Mouse (Mus musculus): Measurements from ENCODE around the gene Cnr2. TPM values are rescaled to one million over a fixed set of nuclear protein-coding genes. Genes with fewer than 3 reads are reported as not detected.
A peak's percentile ranks its signal among the peaks of the same experiment; 100 is the strongest.
"Not testable (repeated sequence)": the region's sequence is repeated elsewhere in the genome, so short reads cannot be mapped to it uniquely, and the experiment has no call there.

The Cnr2 gene
- total and polyA plus RNA-seq, 2 experiments, result 2.1 to 3.0 TPM

DNA sequence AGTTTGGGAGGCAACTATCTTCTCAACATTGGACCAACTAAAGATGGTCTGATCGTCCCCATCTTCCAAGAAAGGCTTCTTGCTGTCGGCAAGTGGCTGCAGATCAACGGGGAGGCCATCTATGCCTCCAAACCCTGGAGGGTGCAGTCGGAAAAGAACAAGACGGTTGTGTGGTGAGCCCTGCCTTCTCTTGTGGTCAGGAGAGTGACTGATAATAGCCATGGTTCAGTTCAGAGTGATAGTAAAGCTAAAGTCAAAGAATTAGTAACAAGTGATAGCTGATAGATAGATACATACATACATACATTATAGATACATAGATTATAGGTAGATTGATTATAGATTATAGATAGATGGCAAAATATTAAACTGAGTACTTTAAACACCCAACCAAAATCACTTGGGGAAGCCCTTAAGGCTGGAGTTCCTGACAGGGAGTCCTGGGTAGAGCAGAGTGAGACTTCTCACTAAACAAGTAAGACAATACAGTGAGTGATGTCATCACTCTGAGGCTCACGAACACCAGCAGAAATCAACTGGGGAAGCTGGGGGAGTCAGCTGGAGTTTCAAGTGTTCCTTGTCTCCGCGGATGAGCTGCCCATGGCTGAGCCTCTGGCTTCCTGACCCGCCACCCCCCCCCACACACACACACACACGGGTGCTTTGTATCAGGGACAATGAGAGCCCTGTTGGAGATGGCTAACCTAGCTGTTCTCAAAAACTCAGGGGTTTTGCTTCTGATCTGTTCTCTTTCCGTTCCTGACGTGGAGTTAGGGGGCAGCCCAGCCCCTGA lies 39.7 kb downstream of the Cnr2 start:
- no peak overlapping the region for H3K27ac ChIP-seq (replicated peaks; ENCODE audit: insufficient read depth, low read depth, low read length)
- H3K9ac ChIP-seq (ENCODE audit: low read depth, low read length), result no peak overlapping the region
- H3K36me3 ChIP-seq (ENCODE audit: control insufficient read depth, insufficient read depth, low read length), result peaks cover 17% of the 10 kb centered on the region
- no peak for DNase-seq (ENCODE audit: extremely low read depth, low read depth, low spot score)
- H3K27me3 ChIP-seq (ENCODE audit: control insufficient read depth, insufficient read depth, low read length), result no peaks in the 10 kb centered on the region
- 87% methylated on average over 12 of the region's 12 CpGs for WGBS
- no peaks in the 10 kb centered on the region for H3K4me1 ChIP-seq (ENCODE audit: control insufficient read depth, insufficient read depth, low read length)
- H3K4me3 ChIP-seq (ENCODE audit: insufficient read depth, low read depth, low read length), result no peak overlapping the region
- H3K79me2 ChIP-seq (ENCODE audit: control insufficient read depth, insufficient read depth, low read length), result no peaks in the 10 kb centered on the region
- TF ChIP-seq CTCF (IDR thresholded peaks at IDR 0.05; ENCODE audit: low read depth, low read length) (no peak), POLR2A (IDR thresholded peaks at IDR 0.05; ENCODE audit: extremely low read depth, insufficient read depth, low read length) (no peak)

- peaks cover 17% of the 10 kb centered on the region; the same call in 1 of the 2 replicates for H3K36me3 ChIP-seq (ENCODE audit: control insufficient read depth, insufficient read depth, low read length)
These were observed 40.3 kb downstream of the Cnr2 start for GRCm38 (mm10) chr4:135935502-135935901.

GRCm38 (mm10) chr4:135938858-135939257 lies 43.7 kb downstream of the Cnr2 start:
- Histone ChIP-seq H3K36me3 (ENCODE audit: control insufficient read depth, insufficient read depth, low read length) (peaks cover 11% of the 10 kb centered on the region; the same call in 1 of the 2 replicates), H3K27ac (replicated peaks; ENCODE audit: insufficient read depth, low read depth, low read length) (no peak overlapping the region), H3K79me2 (ENCODE audit: control insufficient read depth, insufficient read depth, low read length) (no peaks in the 10 kb centered on the region), H3K27me3 (ENCODE audit: control insufficient read depth, insufficient read depth, low read length) (no peaks in the 10 kb centered on the region), H3K9ac (ENCODE audit: low read depth, low read length) (no peak overlapping the region), H3K4me3 (ENCODE audit: insufficient read depth, low read depth, low read length) (no peak overlapping the region), H3K4me1 (ENCODE audit: control insufficient read depth, insufficient read depth, low read length) (no peaks in the 10 kb centered on the region)
- DNase-seq (ENCODE audit: extremely low read depth, low read depth, low spot score), result no peak
- WGBS, result 77% methylated on average over 7 of the region's 7 CpGs
- no peak for TF ChIP-seq CTCF (IDR thresholded peaks at IDR 0.05; ENCODE audit: low read depth, low read length)
- no peak for TF ChIP-seq POLR2A (IDR thresholded peaks at IDR 0.05; ENCODE audit: extremely low read depth, insufficient read depth, low read length)

More at GRCm38 (mm10) chr4:135935502-135935901, 40.3 kb downstream of the Cnr2 start:
- Histone ChIP-seq H3K27me3 (ENCODE audit: control insufficient read depth, insufficient read depth, low read length) (no peaks in the 10 kb centered on the region), H3K27ac (replicated peaks; ENCODE audit: insufficient read depth, low read depth, low read length) (no peak overlapping the region), H3K79me2 (ENCODE audit: control insufficient read depth, insufficient read depth, low read length) (no peaks in the 10 kb centered on the region), H3K9ac (ENCODE audit: low read depth, low read length) (no peak overlapping the region), H3K4me1 (ENCODE audit: control insufficient read depth, insufficient read depth, low read length) (no peaks in the 10 kb centered on the region), H3K4me3 (ENCODE audit: insufficient read depth, low read depth, low read length) (no peak overlapping the region)
- TF ChIP-seq CTCF (IDR thresholded peaks at IDR 0.05; ENCODE audit: low read depth, low read length) (no peak), POLR2A (IDR thresholded peaks at IDR 0.05; ENCODE audit: extremely low read depth, insufficient read depth, low read length) (no peak)
- no peak for DNase-seq (ENCODE audit: extremely low read depth, low read depth, low spot score)
- WGBS, result 80% methylated on average over 5 of the region's 5 CpGs

- H3K4me1 ChIP-seq (ENCODE audit: control insufficient read depth, insufficient read depth, low read length); DNase-seq (ENCODE audit: extremely low read depth, low read depth, low spot score); H3K79me2 ChIP-seq (ENCODE audit: control insufficient read depth, insufficient read depth, low read length); H3K27ac ChIP-seq (replicated peaks; ENCODE audit: insufficient read depth, low read depth, low read length); H3K4me3 ChIP-seq (ENCODE audit: insufficient read depth, low read depth, low read length); H3K36me3 ChIP-seq (ENCODE audit: control insufficient read depth, insufficient read depth, low read length); H3K9ac ChIP-seq (ENCODE audit: low read depth, low read length); H3K27me3 ChIP-seq (ENCODE audit: control insufficient read depth, insufficient read depth, low read length): not testable (repeated sequence)
- peak; percentile 58 for TF ChIP-seq CTCF (IDR thresholded peaks at IDR 0.05; ENCODE audit: low read depth, low read length)
- WGBS, result 88% methylated on average over 8 of the region's 8 CpGs
These were observed 45.8 kb downstream of the Cnr2 start for GRCm38 (mm10) chr4:135941026-135941425.

DNA sequence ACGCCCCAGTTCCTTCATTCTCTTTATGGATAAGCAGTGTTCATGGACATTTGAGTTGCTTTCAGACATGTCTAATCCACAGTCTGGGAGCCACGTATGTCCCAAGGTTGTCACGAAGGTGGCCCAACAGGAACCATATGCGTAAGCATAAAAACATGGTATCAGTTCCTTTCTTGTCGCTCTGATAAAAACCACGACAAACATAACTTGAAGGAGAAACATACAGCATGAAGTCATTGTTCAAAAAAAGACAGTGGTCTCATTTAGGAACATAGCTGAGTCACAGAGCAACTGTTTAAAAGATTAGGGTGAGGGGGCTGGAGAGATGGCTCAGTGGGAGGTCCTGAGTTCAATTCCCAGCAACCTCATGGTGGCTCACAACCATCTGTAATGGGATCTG lies 47.0 kb downstream of the Cnr2 start:
- Histone ChIP-seq H3K27ac (replicated peaks; ENCODE audit: insufficient read depth, low read depth, low read length) (no peak overlapping the region), H3K4me1 (ENCODE audit: control insufficient read depth, insufficient read depth, low read length) (no peaks in the 10 kb centered on the region), H3K9ac (ENCODE audit: low read depth, low read length) (no peak overlapping the region), H3K27me3 (ENCODE audit: control insufficient read depth, insufficient read depth, low read length) (no peaks in the 10 kb centered on the region), H3K36me3 (ENCODE audit: control insufficient read depth, insufficient read depth, low read length) (peaks cover 6% of the 10 kb centered on the region; the same call in 1 of the 2 replicates), H3K79me2 (ENCODE audit: control insufficient read depth, insufficient read depth, low read length) (peaks cover 6% of the 10 kb centered on the region; the same call in 1 of the 2 replicates), H3K4me3 (ENCODE audit: insufficient read depth, low read depth, low read length) (no peak overlapping the region)
- 75% methylated on average over 6 of the region's 6 CpGs for WGBS
- no peak for TF ChIP-seq POLR2A (IDR thresholded peaks at IDR 0.05; ENCODE audit: extremely low read depth, insufficient read depth, low read length)
- no peak for TF ChIP-seq CTCF (IDR thresholded peaks at IDR 0.05; ENCODE audit: low read depth, low read length)
- no peak for DNase-seq (ENCODE audit: extremely low read depth, low read depth, low spot score)

DNA sequence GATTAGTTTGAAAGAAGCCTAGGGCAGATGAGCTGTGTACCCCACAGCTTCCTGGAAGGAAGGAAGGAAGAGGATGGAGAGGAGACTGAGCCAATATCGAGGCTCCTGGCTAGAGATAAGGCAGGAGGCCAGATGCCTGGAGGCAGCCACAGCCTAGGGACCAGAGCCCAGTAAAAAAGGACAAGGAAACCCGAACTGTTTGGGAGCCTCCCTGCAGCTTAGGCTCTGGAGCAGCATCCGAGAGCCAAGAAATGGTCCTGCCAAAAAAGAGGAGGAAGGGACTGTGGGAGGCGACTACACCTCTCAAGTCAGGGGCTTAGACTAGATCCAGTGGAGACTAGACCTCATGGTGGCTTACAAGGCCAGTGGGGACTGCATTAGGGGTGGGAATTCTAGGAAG lies 48.2 kb downstream of the Cnr2 start:
- Histone ChIP-seq H3K27me3 (ENCODE audit: control insufficient read depth, insufficient read depth, low read length) (no peaks in the 10 kb centered on the region), H3K4me1 (ENCODE audit: control insufficient read depth, insufficient read depth, low read length) (peaks cover 6% of the 10 kb centered on the region), H3K27ac (replicated peaks; ENCODE audit: insufficient read depth, low read depth, low read length) (peak overlapping the region; percentile 15), H3K4me3 (ENCODE audit: insufficient read depth, low read depth, low read length) (no peak overlapping the region), H3K36me3 (ENCODE audit: control insufficient read depth, insufficient read depth, low read length) (peaks cover 1% of the 10 kb centered on the region; the same call in 1 of the 2 replicates), H3K9ac (ENCODE audit: low read depth, low read length) (no peak overlapping the region), H3K79me2 (ENCODE audit: control insufficient read depth, insufficient read depth, low read length) (peaks cover 8% of the 10 kb centered on the region; the same call in 1 of the 2 replicates)
- WGBS, result 63% methylated on average over 4 of the region's 4 CpGs
- no peak for TF ChIP-seq CTCF (IDR thresholded peaks at IDR 0.05; ENCODE audit: low read depth, low read length)
- no peak for TF ChIP-seq POLR2A (IDR thresholded peaks at IDR 0.05; ENCODE audit: extremely low read depth, insufficient read depth, low read length)
- DNase-seq (ENCODE audit: extremely low read depth, low read depth, low spot score), result no peak

All from liver, adult 2 months (tissue).